Mouse (Mus musculus): ENCODE data around the gene Klk4.

DNA sequence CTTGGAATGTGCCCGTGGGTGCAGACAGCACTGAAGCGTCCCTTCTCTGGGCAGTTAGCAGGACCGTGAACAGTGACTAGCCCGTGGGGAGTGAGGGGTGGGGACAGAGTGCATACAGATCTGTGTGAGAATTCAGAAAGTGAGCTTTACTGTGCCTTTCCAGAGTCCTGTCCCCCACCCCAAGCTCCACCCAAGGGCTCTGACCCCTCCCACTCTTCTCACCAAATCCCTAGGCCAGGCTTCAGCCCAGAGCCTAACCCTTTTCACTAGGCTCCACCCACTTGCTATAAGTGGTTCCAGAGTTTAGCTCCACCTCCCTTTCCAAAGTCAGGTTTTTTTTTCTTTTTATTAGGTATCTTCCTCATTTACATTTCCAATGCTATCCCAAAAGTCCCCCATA, 37.2 kb upstream of the Klk4 start:
- no peak for TF ChIP-seq POLR2A (IDR thresholded peaks at IDR 0.05; ENCODE audit: low read depth, low read length)
- TF ChIP-seq GABPA (IDR thresholded peaks at IDR 0.05; ENCODE audit: insufficient replicate concordance, low read depth, low read length) = no peak
- TF ChIP-seq ZC3H11A (IDR thresholded peaks at IDR 0.05; ENCODE audit: low read depth, low read length) = no peak
- no peak for TF ChIP-seq EP300 (IDR thresholded peaks at IDR 0.05; ENCODE audit: low read length)
- TF ChIP-seq E2F4 (IDR thresholded peaks at IDR 0.05; ENCODE audit: insufficient replicate concordance, low read depth, low read length) = no peak
- no peak for TF ChIP-seq SIN3A (IDR thresholded peaks at IDR 0.05; ENCODE audit: low read length)
- TF ChIP-seq CTCF (conservative IDR thresholded peaks at IDR 0.05 in 1 of 2, IDR thresholded peaks at IDR 0.05 in 1 of 2; ENCODE audit: low read depth in 2 of 2, low read length in 2 of 2) = no peak
- TF ChIP-seq ZKSCAN1 (IDR thresholded peaks at IDR 0.05; ENCODE audit: borderline replicate concordance, low read depth, low read length) = no peak
